Mouse (Mus musculus): Measurements from ENCODE around the gene Ehmt1. TPM values are rescaled to one million over a fixed set of nuclear protein-coding genes. Genes with fewer than 3 reads are reported as not detected.

Ehmt1 gene
- total RNA-seq, 2 experiments from 2014 or later: 8.1 to 28.2 TPM

- ATAC-seq (replicated peaks; ENCODE audit: low FRiP score, poor library complexity, severe bottlenecking): no peak
Observed at GRCm38 (mm10) chr2:24830614-24831013, 88.8 kb downstream of the Ehmt1 start.

- no peak for ATAC-seq (replicated peaks; ENCODE audit: low FRiP score, poor library complexity, severe bottlenecking)
Observed at GRCm38 (mm10) chr2:24809746-24810145, 109.7 kb downstream of the Ehmt1 start.

GRCm38 (mm10) chr2:24807691-24808090 is 111.7 kb downstream of the Ehmt1 start:
- no peak for ATAC-seq (replicated peaks; ENCODE audit: low FRiP score, poor library complexity, severe bottlenecking)

- ATAC-seq (replicated peaks; ENCODE audit: low FRiP score, poor library complexity, severe bottlenecking): no peak
Observed at GRCm38 (mm10) chr2:24807036-24807435, 112.4 kb downstream of the Ehmt1 start.

- ATAC-seq (replicated peaks; ENCODE audit: low FRiP score, poor library complexity, severe bottlenecking): no peak
Observed at GRCm38 (mm10) chr2:24806143-24806542, 113.3 kb downstream of the Ehmt1 start.

GRCm38 (mm10) chr2:24805621-24806020 is 113.8 kb downstream of the Ehmt1 start:
- ATAC-seq (replicated peaks; ENCODE audit: low FRiP score, poor library complexity, severe bottlenecking): no peak

- ATAC-seq (replicated peaks; ENCODE audit: low FRiP score, poor library complexity, severe bottlenecking): no peak
Observed at GRCm38 (mm10) chr2:24796833-24797457, 122.5 kb downstream of the Ehmt1 start.

- no peak for ATAC-seq (replicated peaks; ENCODE audit: low FRiP score, poor library complexity, severe bottlenecking)
Observed at GRCm38 (mm10) chr2:24787250-24787649, 132.2 kb downstream of the Ehmt1 start.

- no peak for ATAC-seq (replicated peaks; ENCODE audit: low FRiP score, poor library complexity, severe bottlenecking)
Observed at GRCm38 (mm10) chr2:24781253-24781652, 138.2 kb downstream of the Ehmt1 start.

GRCm38 (mm10) chr2:24776831-24777230 is 142.6 kb downstream of the Ehmt1 start:
- no peak for ATAC-seq (replicated peaks; ENCODE audit: low FRiP score, poor library complexity, severe bottlenecking)

GRCm38 (mm10) chr2:24775951-24776587 is 143.3 kb downstream of the Ehmt1 start:
- no peak for ATAC-seq (replicated peaks; ENCODE audit: low FRiP score, poor library complexity, severe bottlenecking)

- ATAC-seq (replicated peaks; ENCODE audit: low FRiP score, poor library complexity, severe bottlenecking): no peak
Observed at GRCm38 (mm10) chr2:24774832-24775231, 144.6 kb downstream of the Ehmt1 start.

- ATAC-seq (replicated peaks; ENCODE audit: low FRiP score, poor library complexity, severe bottlenecking): no peak
Observed at GRCm38 (mm10) chr2:24770861-24771260, 148.6 kb downstream of the Ehmt1 start.

GRCm38 (mm10) chr2:24763115-24763557 is 156.3 kb downstream of the Ehmt1 start, which contains the start of gene Cacna1b:
Cacna1b (minus strand) TSS chr2:24763152.
- no peak for ATAC-seq (replicated peaks; ENCODE audit: low FRiP score, poor library complexity, severe bottlenecking)

- no peak for ATAC-seq (replicated peaks; ENCODE audit: low FRiP score, poor library complexity, severe bottlenecking)
Observed at GRCm38 (mm10) chr2:24762446-24762960, 156.9 kb downstream of the Ehmt1 start.

GRCm38 (mm10) chr2:24761923-24762445 is 157.4 kb downstream of the Ehmt1 start:
- no peak for ATAC-seq (replicated peaks; ENCODE audit: low FRiP score, poor library complexity, severe bottlenecking)

GRCm38 (mm10) chr2:24755276-24755675 is 164.1 kb downstream of the Ehmt1 start:
- no peak for ATAC-seq (replicated peaks; ENCODE audit: low FRiP score, poor library complexity, severe bottlenecking)

GRCm38 (mm10) chr2:24752599-24752998 is 166.8 kb downstream of the Ehmt1 start:
- ATAC-seq (replicated peaks; ENCODE audit: low FRiP score, poor library complexity, severe bottlenecking): no peak

- ATAC-seq (replicated peaks; ENCODE audit: low FRiP score, poor library complexity, severe bottlenecking): no peak
Observed at GRCm38 (mm10) chr2:24750051-24750450, 169.4 kb downstream of the Ehmt1 start.

- no peak for ATAC-seq (replicated peaks; ENCODE audit: low FRiP score, poor library complexity, severe bottlenecking)
Observed at GRCm38 (mm10) chr2:24747878-24748277, 171.5 kb downstream of the Ehmt1 start.
